Mouse (Mus musculus) liver, embryonic 16.5 days (tissue): ENCODE data around the gene Kif26a. TPM values are rescaled to one million over a fixed set of nuclear protein-coding genes. Genes with fewer than 3 reads are reported as not detected.

Experiments
- ATAC-seq: fragments of 200-750 bp; cut with Nextera tagmentation; 2 replicates; pipeline ENCODE4 v1.8.0; 2017; ENCODE audit warnings: low read depth, mild to moderate bottlenecking, moderate number of reproducible peaks, moderate library complexity
- H3K27ac ChIP-seq: fragments of 300-500 bp; sonication (generic); 2 replicates; pipeline ENCODE4 v1.5.1; 2014; ENCODE audit warnings: mild to moderate bottlenecking, low read length
- H3K27me3 ChIP-seq: fragments of 300-500 bp; sonication (generic); 2 replicates; pipeline ENCODE4 v1.6.1; 2014; ENCODE audit warnings: low read depth, low read length, mixed read lengths; ENCODE audit not compliant: control insufficient read depth, insufficient read depth
- H3K36me3 ChIP-seq: fragments of 300-500 bp; sonication (generic); 2 replicates; pipeline ENCODE4 v1.6.1; 2014; ENCODE audit warnings: mild to moderate bottlenecking; ENCODE audit not compliant: control insufficient read depth, insufficient read depth
- H3K4me1 ChIP-seq: fragments of 300-500 bp; sonication (generic); 2 replicates; pipeline ENCODE4 v1.6.1; 2014; ENCODE audit warnings: low read depth, low read length, mixed read lengths; ENCODE audit not compliant: control insufficient read depth
- H3K4me2 ChIP-seq: fragments of 300-500 bp; sonication (generic); 2 replicates; pipeline ENCODE4 v1.6.1; 2014; ENCODE audit warnings: low read depth, low read length, mixed read lengths
- H3K4me3 ChIP-seq: fragments of 300-500 bp; sonication (generic); 2 replicates; pipeline ENCODE4 v1.5.1; 2014; ENCODE audit warnings: low read depth, mild to moderate bottlenecking, low read length
- H3K9ac ChIP-seq: fragments of 300-500 bp; sonication (generic); 2 replicates; pipeline ENCODE4 v1.6.1; 2014; ENCODE audit warnings: low read depth, low read length
- H3K9me3 ChIP-seq: fragments of 300-500 bp; sonication (generic); replicated peaks from 2 replicates; pipeline ENCODE4 v1.6.1; 2016; ENCODE audit warnings: low read length; ENCODE audit not compliant: control insufficient read depth
- WGBS: fragments of 180-500 bp; shearing (Covaris S2); extraction: QIAGEN DNeasy Blood & Tissue Kit; methylation state at CpG from one replicate; pipeline ENCODE4 v1.1.7; 2014; ENCODE audit not compliant: insufficient replicate concordance; 5-methylcytosine and 5-hydroxymethylcytosine counted together
- microRNA counts: library from miRNA; unstranded; fragments of <30 nt; microRNA quantifications from one replicate; lab custom pipeline; 2016
- microRNA-seq: library from miRNA; unstranded; fragments of <30 nt; microRNA quantifications from one replicate; pipeline ENCODE4, GENCODE M21; 2016
- polyA plus RNA-seq: library from polyadenylated mRNA; unstranded; fragments of >200 nt; fragmentation: Nextera tagmentation; extraction: Ambion mirVana; gene quantifications from 2 replicates; pipeline ENCODE4 v1.2.1, GENCODE M21; 2015

The Kif26a gene
- polyA plus RNA-seq, 1 experiment from 2014 or later = 0.27 TPM

- H3K9ac ChIP-seq = no peak overlapping the region
- no peak overlapping the region for H3K4me2 ChIP-seq
- WGBS = 59% methylated on average over 10 of the region's 10 CpGs
- no peaks in the 10 kb centered on the region for H3K36me3 ChIP-seq
- H3K27ac ChIP-seq = no peak overlapping the region
- H3K4me3 ChIP-seq = no peak overlapping the region
- no peaks in the 10 kb centered on the region for H3K27me3 ChIP-seq
- H3K9me3 ChIP-seq = no peaks in the 10 kb centered on the region
- no peak for ATAC-seq
- no peaks in the 10 kb centered on the region; the same call in 1 of the 2 replicates for H3K4me1 ChIP-seq
Measured at GRCm38 (mm10) chr12:112229084-112229483, 83.1 kb downstream of the Kif26a start.

DNA sequence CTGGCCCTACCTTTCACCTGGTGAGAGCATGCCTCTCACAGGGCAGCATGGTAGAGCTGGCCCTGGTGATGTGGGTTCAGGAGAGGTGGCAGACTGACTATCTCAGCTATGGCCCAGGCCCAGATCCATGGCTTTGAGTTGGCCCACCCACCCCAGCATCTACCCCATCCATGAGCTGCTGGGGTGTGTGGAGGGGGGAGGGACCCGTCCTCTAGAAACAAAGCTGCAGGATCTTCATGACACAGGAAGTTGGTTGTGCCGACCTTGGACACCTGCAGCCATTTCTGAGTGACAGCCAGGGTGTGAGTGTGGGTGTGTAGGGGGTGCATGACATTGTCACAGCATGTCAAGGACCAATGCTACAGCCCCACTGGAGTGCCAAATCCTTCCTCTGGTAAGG, 84.2 kb downstream of the Kif26a start:
- H3K9ac ChIP-seq = no peak overlapping the region
- H3K4me1 ChIP-seq = no peaks in the 10 kb centered on the region; the same call in 1 of the 2 replicates
- H3K4me2 ChIP-seq = no peak overlapping the region
- no peaks in the 10 kb centered on the region for H3K36me3 ChIP-seq
- no peak overlapping the region for H3K27ac ChIP-seq
- no peak for ATAC-seq
- no peak overlapping the region for H3K4me3 ChIP-seq
- no peaks in the 10 kb centered on the region for H3K9me3 ChIP-seq
- WGBS = 27% methylated on average over 2 of the region's 2 CpGs
- no peaks in the 10 kb centered on the region for H3K27me3 ChIP-seq

MicroRNAs within 50 kb of the gene (microRNA counts, 519-probe panel; counts per million panel counts)
- microRNA mmu-miR-203 (lab: Ali Mortazavi, UCI) = 2,335 counts per million, percentile 51 among the panel's probes with 10 or more counts

Small RNA genes lying within 50 kb of the gene (microRNA-seq; reads per million reads assigned to microRNA genes)
- 690 reads per million, percentile 73 among the genes with 10 or more reads in this experiment for gene Mir203
- not detected for gene Mir3073a
- gene Mir3073b = not detected

Other genes with a start within 250 kb of the Kif26a start
- gene Ppp1r13b, start 238.1 kb upstream of the Kif26a start, polyA plus RNA-seq = 1.4 and 1.9 TPM in 2 replicates
- 457 and 494 TPM in 2 replicates for gene Atp5mpl, start 179.2 kb upstream of the Kif26a start, polyA plus RNA-seq
- 0.07 and 0.14 TPM in 2 replicates for gene Tdrd9, start 174.6 kb upstream of the Kif26a start, polyA plus RNA-seq
- gene Rd3l, start 164.9 kb upstream of the Kif26a start, polyA plus RNA-seq = 0.09 TPM in 1 of 2 replicates, not detected in the other
- 0.28 and 0.30 TPM in 2 replicates for gene Aspg, start 39.5 kb upstream of the Kif26a start, polyA plus RNA-seq